Mouse (Mus musculus): ENCODE data around the gene Plxnb2. TPM values are rescaled to one million over a fixed set of nuclear protein-coding genes. Genes with fewer than 3 reads are reported as not detected.

Plxnb2 gene
- polyA plus RNA-seq, 1 experiment from 2014 or later = 157 TPM

- Histone ChIP-seq H3K4me3 (replicated peaks) (no peak overlapping the region), H3K4me2 (no peak overlapping the region), H3K4me1 (replicated peaks) (peaks cover 44% of the 10 kb centered on the region), H3K27ac (no peak overlapping the region), H3K9ac (replicated peaks) (no peak overlapping the region), H3K36me3 (peaks cover 5% of the 10 kb centered on the region), H3K9me3 (no peaks in the 10 kb centered on the region), H3K27me3 (no peaks in the 10 kb centered on the region)
- 90% methylated on average over 9 of the region's 9 CpGs for WGBS
- ATAC-seq (ENCODE audit: insufficient number of reproducible peaks, insufficient read depth, low FRiP score, low TSS enrichment, low read depth) = no peak
These were observed 55.2 kb downstream of the Plxnb2 start for GRCm38 (mm10) chr15:89125351-89125750.

DNA sequence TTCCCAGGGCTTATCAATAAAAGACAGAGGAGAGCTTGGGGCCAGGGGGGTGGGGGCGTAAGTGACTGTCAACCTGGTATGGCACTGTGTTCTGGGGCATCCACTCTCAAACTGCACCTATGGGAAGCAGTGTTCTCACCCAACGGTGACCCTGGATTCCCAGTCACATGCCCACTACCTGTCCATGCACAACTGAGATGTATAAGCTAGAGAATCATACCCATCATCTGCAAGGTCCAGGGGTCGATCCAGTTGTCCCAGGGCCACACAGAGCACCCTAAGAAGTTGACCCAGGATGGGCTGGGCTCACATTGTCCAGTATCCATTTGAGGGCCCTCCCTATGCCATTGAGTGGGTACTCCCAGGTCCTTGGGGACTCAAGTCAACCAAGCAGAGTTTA is 56.3 kb downstream of the Plxnb2 start:
- Histone ChIP-seq H3K27ac (no peak overlapping the region), H3K4me2 (no peak overlapping the region)

DNA sequence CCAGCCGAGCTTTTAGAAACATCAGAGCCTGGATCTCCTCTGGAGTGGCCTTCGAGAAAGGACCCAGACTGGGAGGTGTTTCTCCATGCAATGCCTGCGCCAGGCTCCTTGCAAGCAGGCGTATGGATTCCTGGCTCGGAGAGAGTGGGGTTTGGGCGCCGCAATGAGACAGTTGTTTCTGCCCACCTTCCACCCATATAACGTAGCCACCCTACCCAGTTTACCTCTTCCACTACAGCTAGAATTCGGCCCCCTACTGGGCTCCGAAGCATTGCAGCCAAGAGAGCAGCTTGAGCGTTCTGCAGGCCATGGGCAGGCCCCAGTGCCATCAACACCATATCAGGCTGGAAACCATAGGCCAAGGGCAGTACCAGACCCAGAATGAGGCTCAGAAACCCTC is 57.0 kb downstream of the Plxnb2 start:
- ATAC-seq (ENCODE audit: insufficient number of reproducible peaks, insufficient read depth, low FRiP score, low TSS enrichment, low read depth) = no peak
- Histone ChIP-seq H3K27ac (peak overlapping the region; percentile 81), H3K4me1 (replicated peaks) (peaks cover 44% of the 10 kb centered on the region), H3K27me3 (no peaks in the 10 kb centered on the region), H3K4me3 (replicated peaks) (peak overlapping the region; percentile 79), H3K36me3 (peaks cover 20% of the 10 kb centered on the region), H3K9ac (replicated peaks) (peak overlapping the region; percentile 72), H3K4me2 (peak overlapping the region; percentile 96), H3K9me3 (no peaks in the 10 kb centered on the region)
- 30% methylated on average over 11 of the region's 11 CpGs for WGBS

More for the DNA sequence above, 56.3 kb downstream of the Plxnb2 start:
- Histone ChIP-seq H3K9me3 (no peaks in the 10 kb centered on the region), H3K36me3 (peaks cover 15% of the 10 kb centered on the region), H3K27me3 (no peaks in the 10 kb centered on the region), H3K4me3 (replicated peaks) (no peak overlapping the region), H3K4me1 (replicated peaks) (peaks cover 48% of the 10 kb centered on the region), H3K9ac (replicated peaks) (no peak overlapping the region)
- WGBS = 89% methylated on average over 3 of the region's 3 CpGs
- ATAC-seq (ENCODE audit: insufficient number of reproducible peaks, insufficient read depth, low FRiP score, low TSS enrichment, low read depth) = no peak

DNA sequence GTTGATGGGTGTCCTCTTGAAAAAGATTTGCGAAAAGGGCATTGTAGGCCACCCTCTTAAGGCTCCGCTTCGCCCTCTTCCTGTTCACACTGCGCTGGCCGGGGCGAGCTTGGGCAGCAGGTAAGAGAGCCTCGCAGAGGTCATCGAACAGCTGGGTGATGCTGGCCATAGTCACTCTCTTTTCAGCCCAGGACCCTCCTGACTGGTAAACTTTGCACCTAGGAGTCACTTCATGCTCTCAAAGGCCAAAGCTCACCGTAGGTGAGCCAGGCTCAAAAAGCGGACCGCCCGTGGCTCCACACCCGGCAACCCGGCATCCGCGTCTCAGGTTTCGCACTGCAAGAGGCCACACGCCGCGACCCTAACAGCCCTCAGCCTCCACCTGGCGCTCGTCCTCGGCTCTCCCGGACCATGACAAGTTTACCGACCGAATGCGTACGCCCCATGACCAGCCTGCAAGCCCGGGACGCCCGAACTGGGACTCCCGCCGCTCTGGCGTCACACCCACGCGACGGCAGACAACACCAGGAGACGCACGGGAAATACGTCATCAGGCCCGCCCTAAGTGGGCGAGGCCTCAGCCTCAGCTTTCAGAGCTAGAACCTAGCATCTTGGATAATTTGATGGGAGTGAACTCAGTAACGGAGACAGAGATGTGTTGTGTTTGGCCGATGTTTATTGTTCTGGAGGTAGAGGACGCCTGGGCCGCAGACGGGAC is 57.8 kb downstream of the Plxnb2 start, which contains the start of gene Tubgcp6:
TSS of gene Tubgcp6 (minus strand) at position 464 of the 718 bp plus-strand sequence.
- Histone ChIP-seq H3K27me3 (no peaks in the 10 kb centered on the region), H3K4me2 (peak within 1 kb of the TSS; percentile 96), H3K27ac (peak within 1 kb of the TSS; percentile 81), H3K9me3 (no peaks in the 10 kb centered on the region), H3K9ac (replicated peaks) (peak within 1 kb of the TSS; percentile 72), H3K4me1 (replicated peaks) (peaks cover 40% of the 10 kb centered on the region), H3K36me3 (peaks cover 28% of the 10 kb centered on the region), H3K4me3 (replicated peaks) (peak within 1 kb of the TSS; percentile 79)
- WGBS = under 1% methylated on average over 47 of the region's 47 CpGs
- ATAC-seq (ENCODE audit: insufficient number of reproducible peaks, insufficient read depth, low FRiP score, low TSS enrichment, low read depth) = peak; percentile 54

DNA sequence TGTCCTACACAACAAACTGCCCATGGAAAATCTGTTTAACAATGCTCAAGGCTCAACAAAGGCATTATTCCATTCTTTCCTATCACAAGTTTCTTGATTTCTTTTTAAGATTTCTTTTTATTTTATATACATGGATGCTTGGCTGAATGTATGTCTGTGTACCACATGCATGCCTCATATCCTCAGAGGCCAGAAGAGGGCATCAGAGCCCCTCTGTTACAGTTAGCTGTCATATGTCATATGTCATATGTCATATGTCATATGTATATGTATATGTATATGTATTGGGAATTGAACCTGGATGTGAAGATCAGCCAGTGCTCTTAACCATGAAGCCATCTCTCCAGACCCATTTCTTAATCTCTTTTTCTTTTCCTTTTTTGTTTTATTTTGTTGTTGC is 62.6 kb downstream of the Plxnb2 start:
- H3K4me1 ChIP-seq (replicated peaks) = peaks cover 26% of the 10 kb centered on the region
- no peak for ATAC-seq (ENCODE audit: insufficient number of reproducible peaks, insufficient read depth, low FRiP score, low TSS enrichment, low read depth)
- no peaks in the 10 kb centered on the region for H3K9me3 ChIP-seq
- H3K27me3 ChIP-seq = no peaks in the 10 kb centered on the region
- H3K4me2 ChIP-seq = no peak overlapping the region
- no peak overlapping the region for H3K27ac ChIP-seq
- H3K36me3 ChIP-seq = peaks cover 71% of the 10 kb centered on the region
- H3K4me3 ChIP-seq (replicated peaks) = no peak overlapping the region
- H3K9ac ChIP-seq (replicated peaks) = no peak overlapping the region

GRCm38 (mm10) chr15:89110147-89110546 is 70.4 kb downstream of the Plxnb2 start:
- no peaks in the 10 kb centered on the region for H3K9me3 ChIP-seq
- H3K4me2 ChIP-seq = no peak overlapping the region
- H3K36me3 ChIP-seq = peaks cover 94% of the 10 kb centered on the region
- no peaks in the 10 kb centered on the region for H3K27me3 ChIP-seq
- no peaks in the 10 kb centered on the region for H3K4me1 ChIP-seq (replicated peaks)
- no peak overlapping the region for H3K4me3 ChIP-seq (replicated peaks)
- no peak for ATAC-seq (ENCODE audit: insufficient number of reproducible peaks, insufficient read depth, low FRiP score, low TSS enrichment, low read depth)
- no peak overlapping the region for H3K27ac ChIP-seq
- H3K9ac ChIP-seq (replicated peaks) = no peak overlapping the region
- WGBS = 88% methylated on average over 9 of the region's 9 CpGs

- Histone ChIP-seq H3K27me3 (no peaks in the 10 kb centered on the region), H3K36me3 (peaks cover 100% of the 10 kb centered on the region), H3K4me1 (replicated peaks) (no peaks in the 10 kb centered on the region), H3K27ac (no peak overlapping the region), H3K9me3 (no peaks in the 10 kb centered on the region), H3K9ac (replicated peaks) (no peak overlapping the region), H3K4me2 (no peak overlapping the region), H3K4me3 (replicated peaks) (no peak overlapping the region)
- WGBS = 92% methylated on average over 1 of the region's 1 CpGs
- ATAC-seq (ENCODE audit: insufficient number of reproducible peaks, insufficient read depth, low FRiP score, low TSS enrichment, low read depth) = no peak
These were observed 73.6 kb downstream of the Plxnb2 start for GRCm38 (mm10) chr15:89106976-89107375.

DNA sequence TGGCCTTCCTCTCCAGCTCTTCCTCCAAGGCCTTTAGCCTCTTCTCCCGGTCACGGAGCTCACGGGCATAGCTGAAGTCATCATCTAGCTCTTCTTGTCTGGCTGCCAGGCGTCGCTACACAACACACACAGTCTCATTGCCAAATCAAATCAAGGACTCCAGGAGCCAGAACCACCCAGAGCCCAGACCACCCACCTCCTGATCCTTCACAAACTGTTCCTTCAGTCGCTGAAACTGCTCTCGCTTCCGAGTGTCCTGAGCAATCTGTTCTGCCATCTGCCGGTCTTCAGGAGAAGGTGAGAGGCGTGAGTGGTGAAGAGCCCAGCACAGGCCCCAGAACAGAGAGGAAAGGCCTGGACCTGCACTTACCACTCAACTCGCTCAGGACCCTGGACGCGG is 74.5 kb downstream of the Plxnb2 start:
- WGBS = 90% methylated on average over 13 of the region's 13 CpGs
- no peak for ATAC-seq (ENCODE audit: insufficient number of reproducible peaks, insufficient read depth, low FRiP score, low TSS enrichment, low read depth)
- no peak overlapping the region for H3K4me2 ChIP-seq
- H3K9me3 ChIP-seq = no peaks in the 10 kb centered on the region
- H3K9ac ChIP-seq (replicated peaks) = no peak overlapping the region
- no peak overlapping the region for H3K27ac ChIP-seq
- H3K4me3 ChIP-seq (replicated peaks) = no peak overlapping the region
- no peaks in the 10 kb centered on the region for H3K4me1 ChIP-seq (replicated peaks)
- no peaks in the 10 kb centered on the region for H3K27me3 ChIP-seq
- H3K36me3 ChIP-seq = peaks cover 100% of the 10 kb centered on the region

Small RNA genes lying within 50 kb of the gene (microRNA-seq; reads per million reads assigned to microRNA genes)
- gene Mir6958 (3.5 reads per million, percentile 10 among the genes with 10 or more reads in this experiment), gene Mir7118 (not detected)

Other genes starting within 250 kb of the Plxnb2 start
- gene Ttll8, start 226.4 kb downstream of the Plxnb2 start, polyA plus RNA-seq (2016; fragmentation: Nextera tagmentation; extraction: Ambion mirVana) = not detected in 2 replicates
- gene Mlc1, start 201.8 kb downstream of the Plxnb2 start, polyA plus RNA-seq (2016; fragmentation: Nextera tagmentation; extraction: Ambion mirVana) = not detected in 2 replicates
- not detected in 2 replicates for gene Mov10l1, start 197.9 kb downstream of the Plxnb2 start, polyA plus RNA-seq (2016; fragmentation: Nextera tagmentation; extraction: Ambion mirVana)
- gene Panx2, start 121.1 kb downstream of the Plxnb2 start, polyA plus RNA-seq (2016; fragmentation: Nextera tagmentation; extraction: Ambion mirVana) = 0.41 and 0.54 TPM in 2 replicates
- gene Trabd, start 105.7 kb downstream of the Plxnb2 start, polyA plus RNA-seq (2016; fragmentation: Nextera tagmentation; extraction: Ambion mirVana) = 48.6 and 48.7 TPM in 2 replicates
- 19.2 and 21.1 TPM in 2 replicates for gene Selenoo, start 91.7 kb downstream of the Plxnb2 start, polyA plus RNA-seq (2016; fragmentation: Nextera tagmentation; extraction: Ambion mirVana)
- gene Tubgcp6, start 57.7 kb downstream of the Plxnb2 start, polyA plus RNA-seq (2016; fragmentation: Nextera tagmentation; extraction: Ambion mirVana) = 22.7 and 24.8 TPM in 2 replicates
- 15.0 and 15.2 TPM in 2 replicates for gene Hdac10, start 52.1 kb downstream of the Plxnb2 start, polyA plus RNA-seq (2016; fragmentation: Nextera tagmentation; extraction: Ambion mirVana)
- gene Mapk12, start 40.1 kb downstream of the Plxnb2 start, polyA plus RNA-seq (2016; fragmentation: Nextera tagmentation; extraction: Ambion mirVana) = 8.9 and 9.3 TPM in 2 replicates
- gene Mapk11, start 31.2 kb downstream of the Plxnb2 start, polyA plus RNA-seq (2016; fragmentation: Nextera tagmentation; extraction: Ambion mirVana) = 13.6 and 14.4 TPM in 2 replicates
- 30.1 and 31.2 TPM in 2 replicates for gene Dennd6b, start 15.7 kb upstream of the Plxnb2 start, polyA plus RNA-seq (2016; fragmentation: Nextera tagmentation; extraction: Ambion mirVana)
- gene Ppp6r2, start 30.8 kb upstream of the Plxnb2 start, polyA plus RNA-seq (2016; fragmentation: Nextera tagmentation; extraction: Ambion mirVana) = 30.5 and 33.3 TPM in 2 replicates
- gene Sbf1, start 134.5 kb upstream of the Plxnb2 start, polyA plus RNA-seq (2016; fragmentation: Nextera tagmentation; extraction: Ambion mirVana) = 57.2 and 73.4 TPM in 2 replicates
- gene Adm2, start 141.9 kb upstream of the Plxnb2 start, polyA plus RNA-seq (2016; fragmentation: Nextera tagmentation; extraction: Ambion mirVana) = 0.16 and 0.17 TPM in 2 replicates
- gene Miox, start 153.6 kb upstream of the Plxnb2 start, polyA plus RNA-seq (2016; fragmentation: Nextera tagmentation; extraction: Ambion mirVana) = not detected in 2 replicates
- gene Lmf2, start 174.9 kb upstream of the Plxnb2 start, polyA plus RNA-seq (2016; fragmentation: Nextera tagmentation; extraction: Ambion mirVana) = 43.3 and 47.4 TPM in 2 replicates
- gene Ncaph2, start 174.9 kb upstream of the Plxnb2 start, polyA plus RNA-seq (2016; fragmentation: Nextera tagmentation; extraction: Ambion mirVana) = 175 and 183 TPM in 2 replicates
- gene Sco2, start 193.1 kb upstream of the Plxnb2 start, polyA plus RNA-seq (2016; fragmentation: Nextera tagmentation; extraction: Ambion mirVana) = 4.2 and 5.3 TPM in 2 replicates
- gene Tymp, start 196.3 kb upstream of the Plxnb2 start, polyA plus RNA-seq (2016; fragmentation: Nextera tagmentation; extraction: Ambion mirVana) = 1.5 TPM in 2 replicates
- 0.33 and 0.48 TPM in 2 replicates for gene Odf3b, start 198.5 kb upstream of the Plxnb2 start, polyA plus RNA-seq (2016; fragmentation: Nextera tagmentation; extraction: Ambion mirVana)
- gene Klhdc7b, start 204.1 kb upstream of the Plxnb2 start, polyA plus RNA-seq (2016; fragmentation: Nextera tagmentation; extraction: Ambion mirVana) = 0.05 TPM in 1 of 2 replicates, not detected in the other
- not detected in 2 replicates for gene Syce3, start 229.7 kb upstream of the Plxnb2 start, polyA plus RNA-seq (2016; fragmentation: Nextera tagmentation; extraction: Ambion mirVana)
- gene Cpt1b, start 245.1 kb upstream of the Plxnb2 start, polyA plus RNA-seq (2016; fragmentation: Nextera tagmentation; extraction: Ambion mirVana) = 0.25 and 0.74 TPM in 2 replicates
- 3.6 and 3.8 TPM in 2 replicates for gene C730034F03Rik, start 248.8 kb upstream of the Plxnb2 start, polyA plus RNA-seq (2016; fragmentation: Nextera tagmentation; extraction: Ambion mirVana)
- not detected in 2 replicates for gene Gm44502, start 248.9 kb upstream of the Plxnb2 start, polyA plus RNA-seq (2016; fragmentation: Nextera tagmentation; extraction: Ambion mirVana)
- gene Chkb, start 249.1 kb upstream of the Plxnb2 start, polyA plus RNA-seq (2016; fragmentation: Nextera tagmentation; extraction: Ambion mirVana) = 59.2 and 61.8 TPM in 2 replicates